Mouse (Mus musculus) C2C12 (cell line): ENCODE results near the gene Adamts12.

ENCODE experiments used
- CEBPB ChIP-seq: IDR thresholded peaks from one replicate; pipeline ENCODE4 v1.6.1; 2011; ENCODE audit warnings: low read depth, mild to moderate bottlenecking, control low read depth, moderate library complexity
- CTCF ChIP-seq: IDR thresholded peaks from one replicate; pipeline ENCODE4 v1.5.1; 2011; ENCODE audit not compliant: control insufficient read depth, insufficient read depth, insufficient read length
- MAX ChIP-seq: IDR thresholded peaks from one replicate; pipeline ENCODE4 v1.6.1; 2011; ENCODE audit warnings: mild to moderate bottlenecking, control low read depth
- MYOD1 ChIP-seq: IDR thresholded peaks from one replicate; pipeline ENCODE4 v1.6.1; 2011; ENCODE audit warnings: low read depth; ENCODE audit not compliant: control insufficient read depth, insufficient read length
- MYOG ChIP-seq: IDR thresholded peaks from one replicate; pipeline ENCODE4 v1.6.1; 2011; ENCODE audit not compliant: control insufficient read depth, insufficient read length; ENCODE audit errors: extremely low read depth
- USF1 ChIP-seq: IDR thresholded peaks from one replicate; pipeline ENCODE4 v1.6.1; 2011; ENCODE audit warnings: low read depth, mild to moderate bottlenecking, control low read depth, moderate library complexity

DNA sequence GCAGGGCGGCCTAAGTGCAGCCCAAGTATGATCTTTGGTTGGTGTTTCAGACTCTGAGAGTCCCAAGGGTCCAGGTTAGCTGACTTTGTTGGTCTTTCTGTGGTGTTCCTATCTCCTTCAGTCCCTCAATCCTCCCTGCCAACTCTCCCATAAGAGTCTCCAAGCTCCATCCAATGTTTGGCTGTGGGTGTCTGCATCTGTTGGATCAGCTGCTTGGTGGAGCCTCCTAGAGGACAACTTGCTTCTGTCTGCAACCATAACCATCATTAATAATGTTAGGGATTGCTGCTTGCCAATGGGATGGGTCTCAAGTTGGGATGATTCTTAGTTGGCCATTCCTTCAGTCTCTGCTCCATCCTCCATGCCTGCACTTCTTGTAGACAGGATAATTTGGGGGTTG, 181.8 kb downstream of the Adamts12 start:
- TF ChIP-seq CTCF (no peak), MAX (no peak), MYOD1 (no peak), CEBPB (no peak), USF1 (no peak), MYOG (no peak)
